Mouse (Mus musculus): ENCODE results near the gene Itgav.

DNA sequence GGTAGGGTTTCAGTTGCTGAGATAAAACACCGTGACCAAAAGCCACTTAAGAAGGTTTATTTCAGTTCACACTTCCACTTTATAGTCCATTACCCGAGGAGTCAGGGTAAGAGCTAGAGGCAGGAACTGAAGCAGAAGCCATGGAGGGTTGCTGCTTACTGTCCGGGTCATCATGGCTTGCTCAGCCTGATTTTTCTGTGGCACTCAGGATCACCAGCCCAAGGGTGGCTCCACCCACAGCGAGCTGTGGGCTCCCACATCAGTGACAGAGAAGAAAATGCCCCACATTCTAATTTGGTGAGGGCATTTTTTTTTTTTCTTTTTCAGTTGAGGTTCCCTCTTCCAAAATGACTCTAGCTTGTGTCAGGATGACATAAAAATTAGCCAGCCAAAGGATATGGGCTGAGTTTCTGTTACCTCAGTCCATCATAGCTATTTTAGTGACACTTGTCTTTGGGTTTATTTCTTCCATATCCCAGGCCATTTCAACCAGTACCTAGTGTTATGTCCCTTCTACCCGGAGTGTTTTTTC lies 30.2 kb downstream of the Itgav start:
- TF ChIP-seq CTCF (IDR thresholded peaks at IDR 0.05; ENCODE audit: extremely low read depth, insufficient read depth, insufficient read length, insufficient replicate concordance), result no peak
- TF ChIP-seq POLR2A (IDR thresholded peaks at IDR 0.05; ENCODE audit: low read depth, low read length), result no peak
